Mouse (Mus musculus) testis, adult 2 months (tissue): ENCODE measurements around the gene Slc16a2. TPM values are rescaled to one million over a fixed set of nuclear protein-coding genes. Genes with fewer than 3 reads are reported as not detected.

ENCODE experiments used
- H3K27ac ChIP-seq: fragments of 200-500 bp; 2 replicates; pipeline ENCODE4 v1.5.1; 2012; ENCODE audit warnings: low read depth, low read length; ENCODE audit not compliant: control insufficient read depth, insufficient read depth
- H3K27me3 ChIP-seq: fragments of 200-500 bp; 2 replicates; pipeline ENCODE4 v1.6.1; 2012; ENCODE audit warnings: mild to moderate bottlenecking, low read length, moderate library complexity; ENCODE audit not compliant: control insufficient read depth, insufficient read depth
- H3K36me3 ChIP-seq: fragments of 200-500 bp; 2 replicates; pipeline ENCODE4 v1.6.1; 2012; ENCODE audit warnings: mild to moderate bottlenecking, low read length; ENCODE audit not compliant: control insufficient read depth, insufficient read depth
- H3K4me1 ChIP-seq: fragments of 200-500 bp; 2 replicates; pipeline ENCODE4 v1.6.1; 2012; ENCODE audit warnings: low read length; ENCODE audit not compliant: control insufficient read depth, insufficient read depth
- H3K4me3 ChIP-seq: fragments of 200-500 bp; 2 replicates; pipeline ENCODE4 v1.5.1; 2012; ENCODE audit warnings: low read depth, mild to moderate bottlenecking, low read length, moderate library complexity, mixed read lengths; ENCODE audit not compliant: control insufficient read depth
- CTCF ChIP-seq: fragments of 200-500 bp; IDR thresholded peaks from 2 replicates; pipeline ENCODE4 v1.5.1; 2012; ENCODE audit warnings: low read depth, mild to moderate bottlenecking, inconsistent platforms, low read length, moderate library complexity; ENCODE audit not compliant: control insufficient read depth, insufficient read depth, insufficient replicate concordance
- POLR2A ChIP-seq: fragments of 200-500 bp; IDR thresholded peaks from 2 replicates; pipeline ENCODE4 v1.6.1; 2012; ENCODE audit warnings: low read depth, mild to moderate bottlenecking, inconsistent platforms, low read length, moderate library complexity; ENCODE audit not compliant: control insufficient read depth
- polyA plus RNA-seq: library from polyadenylated mRNA; depleted of rRNA; stranded (reverse); fragments of >200 nt; gene quantifications from 2 replicates; pipeline ENCODE4 v1.2.3, GENCODE M21; 2012

Gene Slc16a2
- polyA plus RNA-seq, 1 experiment = 1.7 TPM

DNA sequence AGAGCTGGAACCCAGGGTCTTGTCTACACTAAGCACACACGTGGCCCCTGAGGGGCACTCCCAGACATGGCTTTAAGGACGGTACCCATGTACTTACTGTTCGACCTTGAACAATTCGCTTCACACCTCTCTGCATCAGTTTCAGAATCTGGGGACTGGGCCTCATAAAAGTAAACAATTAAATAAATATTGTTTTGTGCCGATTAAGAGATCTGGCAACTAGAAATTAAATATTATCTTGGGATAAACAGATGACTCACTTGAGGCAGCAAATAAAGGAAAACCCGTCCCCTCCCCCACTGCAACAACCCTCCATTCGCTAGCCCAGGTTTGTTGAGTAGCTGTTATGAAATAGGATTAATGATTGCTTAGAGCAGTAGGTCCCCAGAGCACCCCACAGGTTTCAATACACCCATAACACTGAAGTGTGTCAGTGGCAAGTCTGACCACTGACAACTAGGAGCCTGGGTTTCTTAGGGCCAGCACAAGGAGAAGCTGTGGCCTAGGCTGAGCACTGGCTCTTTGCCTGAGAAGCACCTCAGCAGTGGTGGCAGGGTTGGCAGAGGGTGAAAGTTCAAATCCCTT is 87.7 kb downstream of the Slc16a2 start:
- Histone ChIP-seq H3K4me3 (no peak overlapping the region), H3K4me1 (no peaks in the 10 kb centered on the region), H3K36me3 (no peaks in the 10 kb centered on the region), H3K27me3 (no peaks in the 10 kb centered on the region), H3K27ac (no peak overlapping the region)
- TF ChIP-seq POLR2A (no peak), CTCF (no peak)

GRCm38 (mm10) chrX:103733091-103733490 is 88.7 kb downstream of the Slc16a2 start:
- Histone ChIP-seq H3K36me3 (no peaks in the 10 kb centered on the region), H3K4me1 (no peaks in the 10 kb centered on the region), H3K27me3 (no peaks in the 10 kb centered on the region), H3K4me3 (no peak overlapping the region), H3K27ac (no peak overlapping the region)
- no peak for TF ChIP-seq POLR2A
- TF ChIP-seq CTCF = no peak

DNA sequence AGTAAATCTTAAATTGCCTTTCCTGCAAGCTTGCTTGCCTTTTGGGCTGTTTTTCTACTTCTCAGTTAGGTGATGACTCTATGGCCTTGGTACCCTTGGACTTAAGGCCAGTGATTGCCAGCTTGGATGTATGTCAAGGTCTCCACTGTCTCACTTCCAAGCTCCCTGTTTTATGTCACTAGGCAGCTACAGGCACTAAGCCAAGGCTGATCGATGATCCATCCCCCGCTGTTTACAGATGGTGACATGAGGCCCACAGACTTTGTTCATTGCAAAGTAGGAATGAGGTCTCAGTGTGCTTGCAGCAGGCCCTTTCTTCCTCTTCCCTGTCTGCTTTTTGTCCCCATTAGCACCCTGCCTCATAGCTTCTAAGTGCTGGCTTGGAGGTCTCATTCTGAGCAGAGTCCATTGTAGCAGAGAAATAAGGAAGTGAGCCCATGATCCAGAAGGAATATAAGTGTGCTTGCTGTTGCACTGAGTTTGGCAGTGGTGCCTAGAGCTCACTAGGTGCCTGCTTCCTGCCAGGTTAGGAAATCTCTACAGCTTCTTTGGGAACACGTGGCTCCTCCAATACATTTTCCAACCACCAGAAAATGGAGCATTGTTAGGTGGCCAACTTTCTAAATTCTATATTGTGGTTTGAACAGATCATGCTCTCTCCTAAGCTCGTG is 89.6 kb downstream of the Slc16a2 start:
- TF ChIP-seq POLR2A = no peak
- no peak for TF ChIP-seq CTCF
- Histone ChIP-seq H3K27me3 (no peaks in the 10 kb centered on the region), H3K36me3 (no peaks in the 10 kb centered on the region), H3K4me1 (no peaks in the 10 kb centered on the region), H3K27ac (no peak overlapping the region), H3K4me3 (no peak overlapping the region)

DNA sequence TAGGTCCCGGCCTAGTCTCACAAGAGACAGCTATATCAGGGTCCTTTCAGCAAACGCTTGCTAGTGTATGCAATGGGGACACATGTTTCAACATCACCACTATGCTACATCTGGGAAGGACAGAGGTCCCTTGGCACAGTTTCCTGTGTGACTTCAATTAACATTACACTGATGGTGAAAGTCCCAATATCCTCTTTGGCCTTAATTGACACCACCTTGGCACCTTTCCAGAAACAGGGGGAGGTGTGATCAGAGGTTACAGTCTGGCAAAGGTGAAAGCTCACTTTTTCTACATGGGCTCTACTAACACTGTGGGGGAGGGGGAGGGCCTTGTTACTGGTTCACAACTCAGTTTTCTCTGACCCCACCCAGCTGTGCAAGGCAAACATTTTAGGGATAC is 99.3 kb downstream of the Slc16a2 start:
- TF ChIP-seq CTCF = no peak
- TF ChIP-seq POLR2A = no peak
- no peaks in the 10 kb centered on the region for H3K4me1 ChIP-seq
- H3K36me3 ChIP-seq = no peaks in the 10 kb centered on the region
- H3K27ac ChIP-seq = no peak overlapping the region
- H3K27me3 ChIP-seq = no peaks in the 10 kb centered on the region
- H3K4me3 ChIP-seq = no peak overlapping the region

- Histone ChIP-seq H3K27me3 (no peaks in the 10 kb centered on the region), H3K27ac (no peak overlapping the region), H3K36me3 (no peaks in the 10 kb centered on the region), H3K4me3 (no peak overlapping the region), H3K4me1 (no peaks in the 10 kb centered on the region)
- TF ChIP-seq POLR2A (no peak), CTCF (no peak)
Observed at GRCm38 (mm10) chrX:103719618-103720185, 102.1 kb downstream of the Slc16a2 start.

DNA sequence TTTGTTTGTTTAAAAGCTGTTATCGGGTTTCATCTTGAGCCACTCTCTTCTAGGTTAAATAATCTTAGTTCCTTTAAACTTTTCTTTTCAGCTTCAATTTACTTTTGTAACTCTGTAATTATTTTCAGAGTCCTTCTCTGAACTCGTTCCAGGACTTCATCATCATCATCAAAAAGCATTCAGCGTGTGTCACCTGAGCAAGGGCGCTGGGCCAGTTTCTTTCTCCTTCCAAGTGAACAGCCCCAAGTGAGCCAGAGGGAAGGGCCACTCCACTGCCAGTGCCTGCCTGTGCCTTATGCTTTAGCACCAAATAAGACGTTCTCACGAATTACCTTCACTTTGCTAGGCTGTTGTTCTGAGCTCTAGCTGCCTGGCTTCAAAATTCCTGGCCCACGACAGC is 108.9 kb downstream of the Slc16a2 start:
- no peaks in the 10 kb centered on the region for H3K27me3 ChIP-seq
- no peak for TF ChIP-seq POLR2A
- TF ChIP-seq CTCF = no peak
- H3K27ac ChIP-seq = no peak overlapping the region
- H3K4me3 ChIP-seq = no peak overlapping the region
- H3K36me3 ChIP-seq = no peaks in the 10 kb centered on the region
- H3K4me1 ChIP-seq = no peaks in the 10 kb centered on the region

DNA sequence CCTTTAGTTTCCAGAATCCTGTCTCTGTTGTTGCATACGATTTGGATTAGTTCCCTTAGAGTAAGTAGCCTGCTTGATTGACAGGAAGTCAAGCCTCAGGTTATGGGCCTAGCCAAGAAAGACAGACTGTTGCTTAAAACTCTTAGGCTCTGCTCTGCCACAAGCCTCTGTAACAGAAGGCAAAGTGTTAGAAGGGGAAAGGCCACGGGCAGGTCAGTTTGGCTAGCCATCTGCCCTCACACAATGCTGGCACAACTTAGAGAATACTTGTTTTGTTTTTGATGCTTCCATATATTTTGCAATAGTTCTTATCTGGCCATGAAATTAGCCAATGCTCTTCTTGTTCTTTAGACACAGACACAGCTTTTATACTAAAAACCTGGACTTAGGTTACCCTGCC is 112.1 kb downstream of the Slc16a2 start:
- Histone ChIP-seq H3K36me3 (no peaks in the 10 kb centered on the region), H3K27ac (no peak overlapping the region), H3K4me1 (no peaks in the 10 kb centered on the region), H3K27me3 (no peaks in the 10 kb centered on the region), H3K4me3 (no peak overlapping the region)
- TF ChIP-seq POLR2A (no peak), CTCF (no peak)

- H3K27me3 ChIP-seq = no peaks in the 10 kb centered on the region
- TF ChIP-seq POLR2A (no peak), CTCF (no peak)
Observed at GRCm38 (mm10) chrX:103708592-103708991, 113.2 kb downstream of the Slc16a2 start.

More at GRCm38 (mm10) chrX:103708592-103708991, 113.2 kb downstream of the Slc16a2 start:
- Histone ChIP-seq H3K27ac (no peak overlapping the region), H3K4me3 (no peak overlapping the region), H3K4me1 (no peaks in the 10 kb centered on the region), H3K36me3 (no peaks in the 10 kb centered on the region)
